Mouse (Mus musculus) heart, postnatal 10 days (tissue): ENCODE results near the gene Slc26a3. TPM values are rescaled to one million over a fixed set of nuclear protein-coding genes. Genes with fewer than 3 reads are reported as not detected.
"Not testable (repeated sequence)": the region's sequence is repeated elsewhere in the genome, so short reads cannot be mapped to it uniquely, and the experiment has no call there.

Source experiments
- DNase-seq, 2 experiments: peaks; one replicate each; pipeline ENCODE4 v3.0.0; 2021
- intact Hi-C: fragments of 180-260 bp; cut with DNase I; formaldehyde crosslinking; loops from one replicate; pipeline ENCODE4 v1.15.1; 2025
- total RNA-seq, 2 experiments: library from RNA; stranded (reverse); gene quantifications; 2 replicates each; pipeline ENCODE4 v1.2.3; 2021

The Slc26a3 gene
- total RNA-seq, 2 experiments from 2014 or later = 1.4 to 1.5 TPM

GRCm38 (mm10) chr12:31404575-31405240, 14.0 kb downstream of the Slc26a3 start:
- no peak for DNase-seq
- intact Hi-C loops = no loop called here

DNA sequence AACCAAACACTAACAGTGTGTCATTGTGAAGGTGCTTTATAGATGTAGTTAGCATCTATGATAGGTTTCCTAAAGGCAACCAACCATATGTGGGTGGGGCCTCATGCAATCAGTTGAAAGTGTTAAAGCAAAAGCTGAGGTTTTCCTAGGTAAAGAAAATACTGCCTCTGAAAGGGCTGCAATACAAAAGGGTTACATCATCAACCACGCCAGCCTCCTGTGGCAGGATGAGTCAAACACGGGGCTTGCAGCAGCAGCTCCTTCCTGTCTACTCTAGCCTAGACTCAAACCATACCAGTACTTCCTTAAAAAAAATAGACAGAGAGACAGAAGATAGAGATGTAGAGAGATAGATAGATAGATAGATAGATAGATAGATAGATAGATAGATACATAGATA, 25.3 kb downstream of the Slc26a3 start:
- intact Hi-C loops = no loop called here
- no peak for DNase-seq

GRCm38 (mm10) chr12:31421901-31422574, 31.4 kb downstream of the Slc26a3 start:
- intact Hi-C loops = no loop called here

GRCm38 (mm10) chr12:31437791-31438190, 47.1 kb downstream of the Slc26a3 start:
- intact Hi-C loops = no loop called here
- DNase-seq = no peak

More at GRCm38 (mm10) chr12:31421901-31422574, 31.4 kb downstream of the Slc26a3 start:
- DNase-seq = no peak

DNA sequence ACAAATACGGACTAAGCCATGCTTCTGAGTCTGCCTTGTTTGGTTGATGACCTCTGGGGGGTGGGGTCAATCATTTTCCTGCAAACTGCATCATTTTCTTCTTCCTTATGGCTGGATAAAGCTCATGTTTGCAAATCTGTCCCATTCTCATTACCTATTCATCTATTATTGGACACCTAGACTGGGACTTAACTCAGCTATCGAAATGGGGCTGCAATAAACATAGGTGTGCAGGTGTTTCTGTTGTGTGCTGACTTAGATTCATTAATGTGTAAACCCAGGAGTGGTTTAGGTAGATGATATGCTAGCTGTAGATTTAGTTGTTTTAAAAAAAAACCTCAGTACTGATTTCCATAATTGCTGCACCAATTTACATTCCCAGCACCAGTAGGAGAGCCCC, 48.9 kb downstream of the Slc26a3 start:
- DNase-seq = no peak
- intact Hi-C loops = no loop called here

DNA sequence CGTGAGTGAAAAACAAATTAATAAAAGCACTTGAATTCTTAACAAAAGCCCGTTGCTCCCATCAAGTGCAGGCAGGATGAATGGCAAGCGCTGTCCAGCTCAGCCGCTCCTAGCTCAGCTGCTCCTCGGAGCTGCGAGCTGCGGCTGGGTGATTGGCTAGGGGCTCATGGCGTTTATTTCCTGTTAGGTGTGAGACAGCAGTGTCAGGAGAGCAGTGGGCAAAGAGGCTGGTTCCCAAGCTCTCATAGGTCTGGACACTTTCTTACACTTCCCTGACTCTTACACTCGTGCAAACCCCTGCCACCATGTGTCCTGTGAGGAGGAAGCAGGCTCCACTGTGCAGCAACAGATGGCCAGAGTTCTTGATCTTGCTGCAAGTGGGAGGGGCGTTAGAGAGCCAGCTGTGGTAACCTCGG, 53.5 kb downstream of the Slc26a3 start:
- peak; percentile 10 to 21 for DNase-seq
- intact Hi-C loops = no loop called here

GRCm38 (mm10) chr12:31444827-31445226, 54.2 kb downstream of the Slc26a3 start:
- intact Hi-C loops = no loop called here
- DNase-seq = peak in 1 of 2 experiments; percentile 8

DNA sequence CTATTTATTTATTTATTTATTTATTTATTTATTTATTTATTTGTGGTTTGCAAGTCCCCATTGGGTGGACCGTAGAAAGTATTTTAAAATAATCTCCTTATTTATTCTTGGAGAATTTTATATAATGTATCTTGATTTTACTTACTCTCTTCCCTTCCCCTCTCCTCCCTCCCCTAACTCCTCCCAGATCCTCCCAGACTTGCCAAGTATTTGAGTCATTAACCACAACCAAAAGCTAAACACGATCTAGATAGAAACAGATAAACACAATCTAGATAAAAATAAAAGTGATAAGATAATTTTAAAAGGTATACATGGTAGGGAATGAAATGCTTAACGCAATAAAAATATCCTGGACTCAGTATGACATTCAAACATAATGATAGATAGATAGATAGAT, 58.7 kb downstream of the Slc26a3 start:
- no peak for DNase-seq
- intact Hi-C loops = no loop called here

DNA sequence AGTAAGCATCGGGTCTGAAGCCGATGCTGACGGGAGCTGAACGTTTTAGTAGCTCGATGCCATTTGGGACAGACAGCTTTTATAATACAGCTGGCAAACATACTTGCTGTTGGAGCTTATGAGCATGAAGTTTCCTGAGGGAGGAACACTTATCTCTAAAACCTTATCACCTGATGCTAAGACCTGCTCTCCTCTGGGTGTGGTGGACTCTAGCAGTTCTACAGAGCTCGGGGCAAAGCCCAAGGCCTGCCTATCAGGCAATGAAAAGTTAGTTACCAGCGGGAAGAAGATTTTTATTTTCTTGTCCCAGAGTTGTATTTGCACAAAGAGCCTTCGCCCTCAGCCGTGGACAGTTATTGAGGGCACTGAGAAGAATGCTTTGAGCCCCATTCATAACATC, 65.6 kb downstream of the Slc26a3 start:
- intact Hi-C loops = no loop called here
- no peak for DNase-seq

DNA sequence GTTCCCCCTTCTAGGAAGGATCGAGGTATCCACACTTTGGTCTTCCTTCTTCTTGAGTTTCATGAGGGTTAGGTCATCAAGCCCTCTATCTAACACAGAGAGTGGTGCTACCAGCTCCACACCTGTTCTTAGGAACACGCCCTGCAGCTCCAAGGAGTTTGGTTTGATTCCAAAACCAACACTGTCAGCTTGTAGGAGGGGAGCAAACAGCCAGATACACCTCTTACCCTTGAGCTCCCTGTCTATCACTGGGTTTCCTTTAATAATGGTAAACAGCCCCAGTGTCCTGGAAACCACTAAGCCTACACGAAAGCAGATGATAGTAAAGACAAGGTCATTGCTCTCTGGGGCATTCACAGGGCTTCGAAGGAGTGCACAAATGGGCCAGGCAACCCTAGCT, 67.8 kb downstream of the Slc26a3 start:
- intact Hi-C loops = no loop called here
- no peak for DNase-seq

GRCm38 (mm10) chr12:31460270-31460669, 69.6 kb downstream of the Slc26a3 start:
- intact Hi-C loops, DNase-seq: not testable (repeated sequence)

DNA sequence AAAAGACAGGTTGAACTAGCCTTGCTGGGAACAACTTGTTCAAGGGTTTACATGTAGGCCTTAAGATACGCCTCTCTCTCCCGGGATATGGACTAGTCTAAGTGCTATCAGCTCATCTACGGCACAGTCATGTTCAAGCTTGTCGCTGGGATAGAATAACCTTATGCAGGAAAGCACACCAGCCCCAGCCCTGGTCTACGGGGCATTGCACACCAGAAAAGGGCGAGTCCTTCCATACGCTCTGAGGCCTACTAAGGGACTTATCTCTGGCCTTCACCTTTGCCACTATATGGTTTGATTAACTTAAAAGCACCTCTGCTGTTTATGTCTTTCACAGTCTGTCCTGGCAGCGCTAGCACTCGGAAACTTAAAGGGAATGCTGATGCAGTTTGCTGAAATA, 70.7 kb downstream of the Slc26a3 start:
- intact Hi-C loops = no loop called here
- no peak for DNase-seq

- no peak for DNase-seq
- intact Hi-C loops = no loop called here
These were observed 71.9 kb downstream of the Slc26a3 start for GRCm38 (mm10) chr12:31462615-31463014.

DNA sequence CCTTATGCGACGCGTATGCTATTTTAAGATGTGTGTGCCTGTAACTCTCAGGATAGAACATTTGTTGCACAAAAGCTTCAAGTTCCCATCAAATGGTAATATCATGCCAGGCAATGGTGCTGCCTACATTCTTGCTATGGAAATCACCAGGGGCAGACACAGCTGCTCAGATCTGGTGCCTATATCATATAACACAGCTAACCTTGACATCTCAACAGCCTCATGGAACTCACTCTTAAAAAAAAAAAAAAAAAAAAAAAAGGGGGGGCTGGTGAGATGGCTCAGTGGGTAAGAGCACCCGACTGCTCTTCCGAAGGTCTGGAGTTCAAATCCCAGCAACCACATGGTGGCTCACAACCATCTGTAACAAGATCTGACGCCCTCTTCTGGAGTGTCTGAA, 87.5 kb downstream of the Slc26a3 start:
- intact Hi-C loops, DNase-seq: not testable (repeated sequence)

DNA sequence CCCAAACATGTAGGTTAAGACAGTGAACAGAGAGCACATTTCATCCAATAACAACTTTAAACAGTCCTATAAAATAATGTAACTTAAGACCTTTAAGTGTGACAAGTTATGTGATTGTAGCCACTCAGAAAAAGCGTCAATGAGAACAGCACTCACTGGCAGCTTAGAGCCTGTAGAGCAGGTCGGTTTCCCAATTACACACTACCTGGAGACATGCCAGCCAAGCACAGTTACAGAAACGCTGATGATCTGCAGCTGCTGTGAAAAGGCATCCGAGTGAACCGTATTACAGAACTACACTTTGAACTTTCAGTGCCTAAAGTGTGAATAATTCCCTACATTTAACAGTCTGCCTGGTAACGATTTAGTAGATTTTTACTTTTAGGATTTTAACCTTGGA, 95.8 kb downstream of the Slc26a3 start:
- DNase-seq = peak; percentile 32 to 51

GRCm38 (mm10) chr12:31498936-31499313, 108.3 kb downstream of the Slc26a3 start:
- intact Hi-C loops = loop anchor here (10.0 kb wide), 2 partner anchors 124 to 914 kb away; partner anchors contain the start of gene Tmem18
- no peak for DNase-seq

More for the DNA sequence above, 95.8 kb downstream of the Slc26a3 start:
- intact Hi-C loops = loop anchor here (5.0 kb wide), 1 partner anchor 369 kb away; no protein-coding TSS in a partner anchor

DNA sequence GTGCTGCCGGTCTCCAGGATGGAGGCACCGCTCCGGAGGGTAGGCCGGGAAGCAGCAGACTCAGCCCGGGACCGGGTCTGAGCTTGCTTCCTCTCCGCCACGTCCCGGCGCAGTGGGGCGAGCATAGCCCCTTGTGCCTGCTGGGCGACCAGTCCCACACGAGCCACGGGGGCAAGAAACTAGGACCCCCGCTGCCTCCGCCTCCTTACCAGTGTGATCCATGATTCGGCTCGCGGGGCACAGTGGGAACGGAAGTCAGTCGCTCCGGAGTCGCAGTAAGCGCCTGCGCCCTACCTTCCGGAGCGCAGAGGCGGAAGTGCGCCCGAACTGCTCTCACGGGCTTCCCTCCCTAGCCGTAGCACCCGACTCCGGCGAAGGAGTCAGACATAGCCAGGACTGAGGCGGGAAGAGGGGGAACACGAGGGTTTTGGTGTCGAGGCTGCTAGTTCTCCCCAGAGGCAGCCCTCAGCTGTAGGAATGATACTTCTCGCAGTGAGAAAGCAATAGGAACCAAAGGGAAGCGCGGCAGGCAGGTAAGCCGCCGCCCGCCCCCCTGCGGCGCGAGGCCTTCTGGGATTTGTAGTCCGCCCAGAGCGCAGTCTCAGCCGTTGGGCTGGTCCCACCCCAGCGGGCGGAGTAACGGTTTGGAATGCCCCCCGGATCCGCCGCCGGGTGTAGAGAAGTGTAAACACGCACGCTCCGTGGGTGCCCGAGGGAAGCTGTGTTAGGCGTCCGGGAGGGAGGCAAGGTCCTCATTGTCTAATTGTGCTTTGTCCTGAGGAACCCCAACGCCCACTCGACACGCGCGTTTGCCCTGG, 108.9 kb downstream of the Slc26a3 start, which contains the start of gene Cbll1:
Gene Cbll1, minus strand, starts transcription at position 303 of the 818 bp plus-strand sequence.
- intact Hi-C loops = loop anchor here (10.0 kb wide), 2 partner anchors 125 to 915 kb away; partner anchors contain the start of gene Tmem18
- DNase-seq = peak; percentile 97

DNA sequence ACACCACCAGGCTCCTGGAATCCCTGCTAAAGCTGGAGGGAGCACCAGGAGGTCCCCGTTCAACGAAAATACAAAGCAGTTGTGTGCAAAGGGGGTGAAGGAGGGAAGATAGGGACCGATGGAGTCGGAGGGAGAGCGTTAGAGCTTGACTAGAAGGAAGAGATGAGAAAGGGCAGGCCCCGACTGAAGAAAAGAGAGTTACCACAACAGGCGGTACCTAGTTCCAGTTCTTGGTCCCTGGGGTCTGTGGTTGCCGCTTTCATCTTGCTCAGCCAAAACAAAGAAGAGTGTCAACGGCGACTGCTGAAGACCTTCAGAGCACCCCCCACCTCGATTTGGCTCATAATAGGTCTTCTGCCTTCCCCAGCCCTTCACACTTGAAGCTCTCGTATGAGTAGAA, 109.5 kb downstream of the Slc26a3 start:
- intact Hi-C loops = no loop called here

GRCm38 (mm10) chr12:31501266-31501665, 110.6 kb downstream of the Slc26a3 start:
- intact Hi-C loops = no loop called here

More for the DNA sequence above, 109.5 kb downstream of the Slc26a3 start:
- no peak for DNase-seq

DNA sequence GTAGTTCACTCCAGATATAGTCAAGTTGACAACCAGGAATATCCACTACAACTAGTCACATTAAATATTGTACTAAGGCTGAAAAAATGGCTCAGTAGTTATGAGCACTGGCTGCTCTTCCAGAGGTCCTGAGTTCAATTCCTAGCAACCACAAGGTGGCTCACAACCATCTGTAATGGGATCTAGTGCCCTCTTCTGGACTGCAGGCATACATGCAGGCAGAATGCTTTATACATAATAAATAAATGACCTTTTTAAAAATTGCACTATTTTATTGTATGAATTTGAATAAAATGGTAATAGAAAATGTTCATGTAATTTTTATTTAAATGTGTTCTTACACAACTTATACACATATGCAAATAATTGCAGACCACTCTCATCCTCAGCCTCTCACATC, 112.5 kb downstream of the Slc26a3 start:
- intact Hi-C loops = no loop called here
- no peak for DNase-seq

More at GRCm38 (mm10) chr12:31501266-31501665, 110.6 kb downstream of the Slc26a3 start:
- DNase-seq = no peak
